Mouse (Mus musculus): ENCODE data around the gene Erbb2. TPM values are rescaled to one million over a fixed set of nuclear protein-coding genes. Genes with fewer than 3 reads are reported as not detected.

The Erbb2 gene
- total RNA-seq, 2 experiments from 2014 or later = 11.3 TPM

DNA sequence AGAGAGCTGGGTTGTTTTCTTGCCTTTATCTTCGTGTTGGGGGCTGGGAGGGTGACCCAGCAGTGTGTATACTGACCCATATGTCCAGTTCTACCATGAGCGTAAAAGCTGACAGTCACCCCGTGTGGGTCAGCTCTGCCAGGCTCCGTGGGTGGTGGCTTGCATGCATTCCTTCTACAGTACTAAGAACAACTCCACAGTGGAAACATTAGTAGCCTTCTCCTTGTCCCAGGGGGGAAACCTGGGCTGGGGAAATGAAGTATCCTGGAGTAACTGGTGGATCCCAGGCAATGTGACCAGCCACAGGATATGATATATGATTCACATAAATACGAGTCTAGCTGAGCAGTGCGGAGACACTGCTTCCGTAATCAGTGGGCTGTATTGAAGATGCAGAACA lies 1.5 kb downstream of the Erbb2 start:
- DNase-seq = no peak
- intact Hi-C loops (cut with DNase I) = loop anchor here (2.0 kb wide), 1 partner anchor 25 kb away; the partner anchor contains the start of gene Mien1

DNA sequence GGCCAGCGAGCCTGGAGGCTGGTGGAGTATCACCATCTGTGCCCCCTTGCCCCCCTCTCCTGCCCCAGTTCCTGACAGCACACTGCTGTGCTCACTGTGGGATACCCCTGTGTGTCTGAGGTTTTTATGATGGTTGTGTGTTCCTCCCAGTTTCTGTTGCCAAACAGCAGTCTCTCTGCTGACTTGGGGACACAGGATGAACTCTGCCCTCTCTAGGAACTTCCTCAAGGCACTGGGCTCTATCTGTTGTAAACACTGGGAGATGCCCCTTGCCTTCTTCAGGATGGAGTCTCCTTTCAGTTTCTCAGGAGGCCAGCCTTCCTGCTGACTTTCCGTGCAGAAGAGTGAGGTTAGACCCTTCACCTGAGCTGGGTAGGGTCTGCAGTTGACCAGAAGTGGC lies 1.9 kb downstream of the Erbb2 start:
- intact Hi-C loops (cut with DNase I) = no loop called here
- no peak for DNase-seq

GRCm38 (mm10) chr11:98417074-98417473 lies 4.8 kb downstream of the Erbb2 start:
- intact Hi-C loops (cut with DNase I) = no loop called here
- DNase-seq = no peak

DNA sequence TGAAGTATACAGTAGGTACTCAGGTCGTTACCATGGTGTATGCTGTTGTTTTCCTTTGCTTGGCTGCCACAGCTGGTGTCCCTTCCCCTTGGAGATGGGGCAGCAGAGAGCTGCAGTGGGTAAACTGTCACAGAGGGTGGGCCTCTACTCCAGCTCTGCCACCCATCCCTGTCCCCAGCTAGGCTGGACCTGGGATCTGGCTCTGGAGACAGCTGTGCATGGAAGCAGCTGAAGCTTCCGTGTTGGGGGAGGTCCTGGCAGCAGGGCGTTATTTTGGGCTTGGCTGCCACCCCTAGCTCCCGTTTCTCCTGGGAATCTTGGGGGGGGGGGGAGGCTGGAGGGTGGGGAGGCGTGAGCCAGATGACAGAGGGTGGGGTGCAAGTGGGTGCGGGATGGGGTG lies 6.0 kb downstream of the Erbb2 start:
- DNase-seq = no peak
- intact Hi-C loops (cut with DNase I) = no loop called here

DNA sequence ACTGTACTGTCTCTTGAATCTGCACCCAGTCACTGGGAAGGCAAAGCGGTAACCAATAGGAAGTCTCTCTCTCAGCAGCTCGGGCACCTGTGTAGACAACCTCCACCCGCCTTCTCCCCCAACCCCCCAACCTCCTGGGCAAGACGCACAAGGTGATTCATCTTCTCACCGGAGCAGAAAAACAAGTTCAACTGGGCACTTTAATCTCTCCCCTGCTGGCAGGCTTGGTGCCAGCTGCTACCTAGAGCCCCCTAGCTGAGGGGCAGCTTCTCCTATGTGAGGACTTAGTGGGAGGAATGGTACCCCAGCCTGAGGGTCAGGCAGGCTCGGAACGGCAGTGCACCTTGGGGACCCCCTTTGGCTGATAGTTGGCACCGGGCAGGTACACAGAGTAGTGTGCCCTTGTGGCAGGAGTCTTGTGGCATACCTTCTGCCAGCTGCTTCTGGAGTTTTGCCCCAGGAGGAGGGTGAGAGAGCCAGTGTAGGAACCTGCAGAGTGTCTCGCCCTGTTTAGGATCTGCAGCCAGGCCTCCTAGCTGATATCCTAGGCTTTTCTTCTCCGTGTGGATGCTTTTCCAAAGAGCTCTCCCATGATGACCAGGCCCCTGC lies 6.8 kb downstream of the Erbb2 start:
- DNase-seq = no peak

GRCm38 (mm10) chr11:98426592-98426991 lies 14.3 kb downstream of the Erbb2 start:
- no peak for DNase-seq
- intact Hi-C loops (cut with DNase I) = no loop called here

More for the DNA sequence above, 6.8 kb downstream of the Erbb2 start:
- intact Hi-C loops (cut with DNase I) = no loop called here

DNA sequence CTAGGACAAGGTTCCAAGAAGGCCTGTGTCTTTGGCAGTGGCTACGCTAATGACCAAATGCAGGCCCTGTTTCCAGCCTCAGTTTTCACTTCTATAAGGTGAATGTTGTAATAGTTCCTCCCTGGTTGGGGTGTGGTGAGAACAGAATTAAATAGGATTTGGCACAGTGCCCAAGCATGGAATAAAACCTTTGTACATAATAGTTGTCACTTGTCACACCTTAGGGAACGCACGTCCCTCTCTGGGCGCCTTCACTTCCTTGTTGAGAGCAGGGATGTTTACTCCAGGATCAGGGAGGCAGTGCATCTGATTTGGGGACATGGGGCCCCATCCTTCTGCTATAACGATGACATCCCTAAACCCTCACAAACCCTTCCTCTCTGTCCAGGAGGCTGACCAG lies 16.2 kb downstream of the Erbb2 start:
- no peak for DNase-seq
- intact Hi-C loops (cut with DNase I) = no loop called here

DNA sequence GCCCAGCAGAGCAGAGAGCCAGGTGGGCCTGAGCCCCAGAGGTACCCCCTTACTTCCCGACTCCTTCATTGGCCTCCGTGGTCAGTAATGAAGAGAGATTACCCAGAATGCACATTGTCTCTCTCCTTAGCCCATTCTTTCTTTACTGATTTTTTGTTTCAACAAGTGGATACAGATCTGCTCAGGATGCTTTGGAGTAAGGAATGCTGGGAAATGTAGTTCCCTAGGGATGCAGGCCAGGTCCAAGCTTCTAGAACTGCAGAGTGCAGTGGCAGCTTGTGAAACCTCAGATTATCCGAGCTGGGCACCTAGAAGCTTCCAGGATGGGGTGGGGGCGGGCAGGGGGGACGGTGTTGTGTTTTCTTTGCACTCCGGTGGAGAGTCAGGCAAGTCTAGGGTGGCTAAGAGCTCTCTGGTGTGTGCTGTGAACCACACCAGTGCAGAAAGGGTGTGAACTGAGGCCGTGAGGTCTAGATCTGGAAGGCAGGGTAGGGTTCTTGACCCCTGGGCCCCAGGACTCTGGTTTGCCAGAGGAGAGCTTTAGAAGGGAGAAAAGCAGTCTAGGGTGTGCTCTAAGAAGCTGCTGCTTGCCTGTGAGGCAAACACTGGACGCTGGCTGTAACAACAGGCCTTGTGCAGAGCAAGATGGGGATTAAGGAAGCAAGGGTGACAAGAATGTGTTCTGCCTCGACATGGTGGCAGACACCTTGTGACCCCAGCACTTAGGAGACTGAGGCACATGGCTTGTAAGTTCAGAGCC lies 19.7 kb downstream of the Erbb2 start:
- no peak for DNase-seq
- intact Hi-C loops (cut with DNase I) = no loop called here

DNA sequence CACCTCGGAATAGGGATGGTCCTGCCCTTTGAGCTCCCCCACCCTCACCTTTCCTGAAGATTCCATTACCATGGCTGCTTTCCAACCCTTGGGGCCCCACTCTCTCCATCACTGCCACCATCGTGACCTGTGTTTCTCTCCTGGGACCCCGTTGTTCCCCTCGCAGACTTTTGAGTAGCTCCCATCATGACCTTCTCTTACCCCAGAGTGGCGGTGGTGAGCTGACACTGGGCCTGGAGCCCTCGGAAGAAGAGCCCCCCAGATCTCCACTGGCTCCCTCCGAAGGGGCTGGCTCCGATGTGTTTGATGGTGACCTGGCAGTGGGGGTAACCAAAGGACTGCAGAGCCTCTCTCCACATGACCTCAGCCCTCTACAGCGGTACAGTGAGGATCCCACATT lies 23.5 kb downstream of the Erbb2 start:
- no peak for DNase-seq
- intact Hi-C loops (cut with DNase I) = loop anchor here (5.0 kb wide), 1 partner anchor 33 kb away; the partner anchor contains the start of gene Pgap3

GRCm38 (mm10) chr11:98437441-98437840 lies 25.2 kb downstream of the Erbb2 start:
- DNase-seq = no peak
- intact Hi-C loops (cut with DNase I) = loop anchor here (5.0 kb wide), 1 partner anchor 35 kb away; the partner anchor contains the start of gene Pgap3

DNA sequence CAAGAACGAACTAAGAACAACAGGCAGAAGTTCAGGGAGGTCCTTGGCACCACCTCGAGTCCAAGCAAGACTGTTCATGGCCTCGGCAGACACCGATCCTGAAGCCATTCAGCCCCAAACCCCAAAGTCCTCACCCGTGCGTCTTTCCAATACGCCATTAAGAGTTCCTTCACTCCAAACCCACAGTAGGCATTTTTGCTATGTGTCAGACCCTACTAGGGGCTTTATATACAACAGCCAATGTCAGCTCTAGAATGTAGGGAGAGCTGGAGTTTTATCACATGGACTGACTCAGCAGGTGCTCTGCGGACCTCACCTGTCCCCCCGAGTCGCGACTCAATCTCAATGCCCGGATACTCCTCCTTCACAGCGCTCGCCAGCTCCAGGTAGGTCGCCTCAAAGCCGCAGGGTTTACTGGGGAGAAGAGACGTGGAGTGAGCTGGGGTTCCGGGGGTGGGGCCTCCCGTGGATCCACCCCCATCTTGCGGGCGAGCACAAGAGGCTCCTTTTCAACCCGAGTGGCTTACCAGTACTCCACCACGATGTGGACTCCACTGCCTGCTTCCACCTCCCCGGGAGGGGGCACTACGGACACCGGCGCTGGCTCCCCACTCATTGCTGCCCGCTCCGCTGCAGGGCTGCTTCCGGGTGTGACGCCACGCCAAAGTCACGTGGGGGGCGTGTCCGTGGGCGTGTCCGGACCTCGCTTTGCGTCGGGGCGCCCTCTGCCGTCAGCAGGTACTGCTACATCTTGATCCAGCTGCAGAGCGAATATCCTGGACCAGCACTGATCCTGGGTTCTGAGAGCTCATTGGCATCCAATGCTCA lies 26.3 kb downstream of the Erbb2 start, which contains the start of gene Mien1:
Mien1 (minus strand) TSS at position 661 of the 828 bp plus-strand sequence.
- peak; percentile 97 to 99 for DNase-seq
- intact Hi-C loops (cut with DNase I) = loop anchor here (2.0 to 5.0 kb wide), 4 partner anchors 18 to 96 kb away; partner anchors contain the start of genes Erbb2 and Pgap3

DNA sequence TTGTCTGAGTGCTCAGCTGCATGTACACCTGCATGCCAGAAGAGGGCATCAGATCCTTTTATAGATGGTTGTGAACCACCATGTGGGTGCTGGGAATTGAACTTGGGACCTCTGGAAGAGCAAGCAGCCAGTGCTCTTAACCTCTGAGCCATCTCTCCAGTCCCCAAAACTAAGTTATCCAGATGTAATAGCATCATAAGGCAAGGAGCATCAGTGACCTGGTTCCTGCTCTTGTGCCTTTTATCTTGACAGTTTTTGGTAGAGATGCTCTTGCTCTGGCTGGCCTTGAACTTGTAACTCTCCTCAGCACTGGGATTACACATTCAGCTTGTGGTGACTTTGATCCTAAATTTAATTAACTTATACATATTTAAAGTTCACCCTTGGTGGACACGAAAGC lies 31.4 kb downstream of the Erbb2 start:
- DNase-seq = no peak
- intact Hi-C loops (cut with DNase I) = no loop called here

DNA sequence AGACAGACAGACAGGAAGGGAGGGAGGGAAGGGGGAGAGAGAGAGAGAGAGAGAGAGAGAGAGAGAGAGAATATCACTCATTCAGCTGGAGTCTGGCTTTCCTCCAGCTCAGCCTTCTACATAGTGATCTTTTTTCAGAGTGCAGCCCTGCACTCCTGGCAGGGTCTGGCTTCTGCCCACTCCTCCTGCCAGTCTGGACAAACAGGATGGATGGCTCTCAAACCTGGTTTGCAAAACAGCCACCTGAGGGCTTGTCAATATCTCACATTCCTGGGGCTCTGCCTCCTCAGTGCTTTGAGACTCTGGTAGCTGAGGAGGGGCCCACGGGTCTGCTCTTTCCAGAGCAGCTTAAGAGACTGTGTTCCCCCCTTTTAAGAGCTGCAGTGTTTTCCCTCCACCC lies 33.0 kb downstream of the Erbb2 start:
- no peak for DNase-seq
- intact Hi-C loops (cut with DNase I) = no loop called here

- intact Hi-C loops (cut with DNase I) = no loop called here
- no peak for DNase-seq
Measured at GRCm38 (mm10) chr11:98445679-98446078, 33.4 kb downstream of the Erbb2 start.

DNA sequence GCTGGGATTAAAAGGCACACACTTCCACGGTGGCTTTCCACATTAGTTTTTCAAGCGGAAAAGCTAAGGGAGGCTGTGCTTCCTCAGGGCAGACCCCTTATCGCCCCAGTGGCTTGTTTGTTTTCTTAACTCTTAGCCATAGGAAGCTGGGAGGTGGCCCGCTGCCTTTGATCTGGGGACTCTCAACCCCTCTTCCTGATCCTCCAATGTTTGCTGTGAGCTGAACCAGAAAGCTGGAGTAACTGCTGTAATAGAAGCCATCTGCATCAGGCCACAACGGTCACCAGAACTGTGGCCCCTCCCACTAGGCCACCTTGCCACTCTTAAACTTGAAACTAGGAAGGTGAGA lies 33.9 kb downstream of the Erbb2 start, which contains the start of gene Grb7:
Grb7 (plus strand) TSS at position 182 of the 349 bp plus-strand sequence.
- intact Hi-C loops (cut with DNase I) = no loop called here
- DNase-seq = no peak

DNA sequence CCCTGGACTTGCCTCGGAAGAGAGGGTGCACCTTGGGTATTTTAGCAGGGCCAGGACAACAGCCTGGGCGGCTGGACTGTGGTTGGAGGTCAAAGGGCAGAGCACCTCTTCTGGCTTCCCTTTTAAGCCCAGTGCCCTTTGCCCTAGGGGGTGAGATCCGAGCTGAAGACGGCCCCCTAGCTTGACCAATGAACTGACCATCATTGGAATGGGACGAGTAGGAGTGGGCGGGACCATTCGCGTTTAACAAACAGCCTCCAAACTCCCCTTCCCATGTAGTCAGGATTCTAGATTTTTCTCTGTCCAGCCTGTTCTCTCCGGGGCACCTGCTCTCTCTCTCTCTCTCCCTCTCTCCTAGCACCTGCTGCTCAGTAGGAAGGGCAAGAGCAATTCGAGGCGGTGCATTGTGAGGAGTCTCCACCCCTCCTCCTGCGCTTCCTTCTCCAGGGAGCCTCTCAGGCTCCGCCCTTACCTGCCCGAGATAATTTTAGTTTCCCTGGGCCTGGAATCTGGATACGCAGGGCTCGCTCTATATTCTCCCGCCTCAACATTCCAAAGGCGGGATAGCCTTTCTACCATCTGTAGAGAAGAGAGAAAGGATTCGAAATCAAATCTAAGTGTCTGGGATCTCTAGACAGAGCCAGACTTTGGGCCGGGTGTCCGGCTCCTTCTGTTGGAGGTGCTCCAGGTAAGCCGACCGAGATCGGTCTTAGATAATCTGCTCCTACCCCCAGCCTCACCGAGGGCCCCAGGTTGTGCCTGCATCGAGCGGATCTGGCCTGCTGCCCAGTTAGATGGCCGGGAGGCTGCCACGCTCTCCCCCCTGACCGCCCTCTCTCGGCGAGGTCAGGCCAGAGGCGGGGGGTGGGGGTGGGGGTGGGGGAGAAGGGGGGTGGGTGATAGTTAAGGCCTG lies 34.5 kb downstream of the Erbb2 start:
- intact Hi-C loops (cut with DNase I) = no loop called here
- no peak for DNase-seq

- intact Hi-C loops (cut with DNase I) = no loop called here
- DNase-seq = no peak
Measured at GRCm38 (mm10) chr11:98447475-98447834, 35.2 kb downstream of the Erbb2 start.

- DNase-seq = no peak
- intact Hi-C loops (cut with DNase I) = no loop called here
Measured at GRCm38 (mm10) chr11:98448191-98448790, 36.0 kb downstream of the Erbb2 start.

GRCm38 (mm10) chr11:98449419-98449818 lies 37.1 kb downstream of the Erbb2 start:
- DNase-seq = no peak
- intact Hi-C loops (cut with DNase I) = no loop called here
